Mouse (Mus musculus): ENCODE data around the gene Kifc3.

DNA sequence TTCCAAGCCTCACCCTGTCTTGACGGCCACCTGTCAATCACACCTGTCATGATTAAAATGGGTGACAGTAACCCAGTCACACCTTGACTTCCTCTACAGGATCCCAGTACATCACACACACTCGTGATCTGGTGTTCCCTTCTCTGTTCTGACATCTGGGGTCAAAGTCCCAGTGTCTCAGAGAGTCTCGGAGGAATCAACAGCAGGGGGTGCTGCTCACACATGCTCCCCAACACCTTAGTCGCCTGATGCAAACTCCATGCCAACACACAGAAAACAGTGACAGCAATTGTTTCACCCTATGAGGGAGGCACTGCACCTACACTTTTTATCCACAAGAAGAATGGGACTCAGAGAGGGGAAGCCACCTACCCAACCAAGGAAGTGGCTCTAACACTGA lies 47.2 kb upstream of the Kifc3 start:
- TF ChIP-seq POLR2A (IDR thresholded peaks at IDR 0.05; ENCODE audit: borderline replicate concordance, low read depth, low read length), result no peak
- no peak for TF ChIP-seq CTCF (IDR thresholded peaks at IDR 0.05; ENCODE audit: low read depth, low read length)

All from bone marrow macrophage, adult 2 months (primary cell).